Mouse (Mus musculus) heart, postnatal 0 days (tissue): ENCODE results near the gene Amotl2. TPM values are rescaled to one million over a fixed set of nuclear protein-coding genes. Genes with fewer than 3 reads are reported as not detected.

Source experiments
- ATAC-seq: fragments of 200-750 bp; cut with Nextera tagmentation; 2 replicates; pipeline ENCODE4 v1.8.0; 2017; ENCODE audit warnings: low read depth, moderate number of reproducible peaks, moderate library complexity; ENCODE audit not compliant: insufficient read depth
- DNase-seq: peaks from one replicate; pipeline ENCODE4 v3.0.0-alpha.2; 2016; ENCODE audit warnings: low spot score
- H3K27ac ChIP-seq: fragments of 300-500 bp; sonication (generic); 2 replicates; pipeline ENCODE4 v1.5.1; 2014; ENCODE audit warnings: low read depth, mild to moderate bottlenecking
- H3K27me3 ChIP-seq: fragments of 300-500 bp; sonication (generic); 2 replicates; pipeline ENCODE4 v1.6.1; 2014; ENCODE audit warnings: low read length, mixed read lengths; ENCODE audit not compliant: control insufficient read depth, insufficient read depth
- H3K36me3 ChIP-seq: fragments of 300-500 bp; sonication (generic); replicated peaks from 2 replicates; pipeline ENCODE4 v1.6.1; 2014; ENCODE audit warnings: low read length, mixed read lengths; ENCODE audit not compliant: control insufficient read depth, insufficient read depth
- H3K4me1 ChIP-seq: fragments of 300-500 bp; sonication (generic); 2 replicates; pipeline ENCODE4 v1.6.1; 2014; ENCODE audit warnings: antibody characterized with exemption; ENCODE audit not compliant: control insufficient read depth, insufficient read depth
- H3K4me2 ChIP-seq: fragments of 300-500 bp; sonication (generic); 2 replicates; pipeline ENCODE4 v1.6.1; 2014; ENCODE audit warnings: low read depth, mild to moderate bottlenecking, low read length, moderate library complexity
- H3K4me3 ChIP-seq: fragments of 300-500 bp; sonication (generic); 2 replicates; pipeline ENCODE4 v1.5.1; 2014; ENCODE audit warnings: low read depth, low read length
- H3K9ac ChIP-seq: fragments of 300-500 bp; sonication (generic); replicated peaks from 2 replicates; pipeline ENCODE4 v1.6.1; 2014; ENCODE audit warnings: low read depth, low read length, mixed read lengths
- H3K9me3 ChIP-seq: fragments of 300-500 bp; sonication (generic); replicated peaks from 2 replicates; pipeline ENCODE4 v1.6.1; 2016; ENCODE audit warnings: low read length; ENCODE audit not compliant: control insufficient read depth
- CTCF ChIP-seq: IDR thresholded peaks from 2 replicates; pipeline ENCODE4 v1.5.1; 2016; ENCODE audit warnings: antibody characterized with exemption, control low read depth, low read depth
- EP300 ChIP-seq: IDR thresholded peaks from 2 replicates; pipeline ENCODE4 v1.6.1; 2016; ENCODE audit warnings: antibody characterized with exemption, low read depth
- WGBS: fragments of 180-500 bp; shearing (Covaris S2); extraction: QIAGEN DNeasy Blood & Tissue Kit; methylation state at CpG from one replicate; pipeline ENCODE4 v1.1.7; 2014; 5-methylcytosine and 5-hydroxymethylcytosine counted together
- polyA plus RNA-seq: library from polyadenylated mRNA; unstranded; fragments of >200 nt; fragmentation: Nextera tagmentation; extraction: Ambion mirVana; gene quantifications from 2 replicates; pipeline ENCODE4 v1.2.1, GENCODE M21; 2015
- total RNA-seq: library from RNA; depleted of rRNA; stranded (reverse); fragments of >200 nt; gene quantifications from 2 replicates; pipeline ENCODE4 v1.2.3, GENCODE M21; 2014; ENCODE audit warnings: low replicate concordance

Amotl2 gene
- total and polyA plus RNA-seq, 2 experiments from 2014 or later, result 25.3 to 115 TPM

- Histone ChIP-seq H3K36me3 (peaks cover 73% of the 10 kb centered on the region), H3K4me3 (peak overlapping the region; percentile 96), H3K9ac (0 out of 2 replicates have a peak overlapping the region, but pooled peaks have one; percentile 100), H3K27me3 (no peaks in the 10 kb centered on the region), H3K4me2 (peak overlapping the region; percentile 94), H3K4me1 (peaks cover 75% of the 10 kb centered on the region), H3K27ac (peak overlapping the region; percentile 100), H3K9me3 (no peaks in the 10 kb centered on the region)
- 60% methylated on average over 4 of the region's 4 CpGs for WGBS
- DNase-seq (no peak), ATAC-seq (no peak)
- TF ChIP-seq CTCF, result no peak
These were observed 6.3 kb downstream of the Amotl2 start for GRCm38 (mm10) chr9:102722750-102723149.

GRCm38 (mm10) chr9:102723241-102723709 lies 6.8 kb downstream of the Amotl2 start:
- TF ChIP-seq CTCF, result peak; percentile 14; the same call in 1 of the 2 replicates
- TF ChIP-seq EP300, result no peak
- no peak for DNase-seq
- H3K4me3 ChIP-seq, result no peak overlapping the region

GRCm38 (mm10) chr9:102723990-102724461 lies 7.6 kb downstream of the Amotl2 start:
- 8% methylated on average over 4 of the region's 4 CpGs for WGBS

More at GRCm38 (mm10) chr9:102723241-102723709, 6.8 kb downstream of the Amotl2 start:
- Histone ChIP-seq H3K9me3 (no peaks in the 10 kb centered on the region), H3K4me1 (peaks cover 79% of the 10 kb centered on the region), H3K27me3 (no peaks in the 10 kb centered on the region), H3K36me3 (peaks cover 79% of the 10 kb centered on the region), H3K27ac (peak overlapping the region; percentile 100), H3K4me2 (peak overlapping the region; percentile 94; the same call in 1 of the 2 replicates), H3K9ac (no peak overlapping the region)
- 74% methylated on average over 12 of the region's 12 CpGs for WGBS
- no peak for ATAC-seq

GRCm38 (mm10) chr9:102724942-102725341 lies 8.5 kb downstream of the Amotl2 start:
- Histone ChIP-seq H3K27me3 (no peaks in the 10 kb centered on the region), H3K27ac (peak overlapping the region; percentile 100), H3K9ac (no peak overlapping the region), H3K4me3 (no peak overlapping the region), H3K4me2 (no peak overlapping the region), H3K9me3 (no peaks in the 10 kb centered on the region), H3K36me3 (peaks cover 92% of the 10 kb centered on the region), H3K4me1 (peaks cover 80% of the 10 kb centered on the region)
- DNase-seq, result no peak
- TF ChIP-seq EP300, result no peak
- no peak for TF ChIP-seq CTCF
- no peak for ATAC-seq
- 72% methylated on average over 7 of the region's 7 CpGs for WGBS

More at GRCm38 (mm10) chr9:102723990-102724461, 7.6 kb downstream of the Amotl2 start:
- Histone ChIP-seq H3K27me3 (no peaks in the 10 kb centered on the region), H3K9me3 (no peaks in the 10 kb centered on the region), H3K36me3 (peaks cover 86% of the 10 kb centered on the region), H3K4me1 (peaks cover 82% of the 10 kb centered on the region), H3K4me3 (no peak overlapping the region), H3K4me2 (0 out of 2 replicates have a peak overlapping the region, but pooled peaks have one; percentile 5), H3K9ac (no peak overlapping the region), H3K27ac (peak overlapping the region; percentile 100)
- DNase-seq (no peak), ATAC-seq (peak; percentile 9; the same call in 1 of the 2 replicates)
- TF ChIP-seq EP300 (0 out of 2 replicates have a peak, but pooled peaks have one; percentile 57), CTCF (0 out of 2 replicates have a peak, but pooled peaks have one; percentile 5)

GRCm38 (mm10) chr9:102725958-102726654 lies 9.6 kb downstream of the Amotl2 start:
- TF ChIP-seq EP300, result peak; percentile 98
- TF ChIP-seq CTCF, result peak; percentile 46
- DNase-seq (peak; percentile 97), ATAC-seq (peak; percentile 88)
- peak overlapping the region; percentile 100 for H3K27ac ChIP-seq
- no peak overlapping the region for H3K9ac ChIP-seq
- H3K4me2 ChIP-seq, result peak overlapping the region; percentile 26
- no peaks in the 10 kb centered on the region for H3K9me3 ChIP-seq
- H3K36me3 ChIP-seq, result peaks cover 92% of the 10 kb centered on the region
- 3% methylated on average over 21 of the region's 22 CpGs for WGBS
- no peak overlapping the region for H3K4me3 ChIP-seq
- peaks cover 69% of the 10 kb centered on the region for H3K4me1 ChIP-seq
- H3K27me3 ChIP-seq, result no peaks in the 10 kb centered on the region
